Mouse (Mus musculus) heart, embryonic 13.5 days (tissue): ENCODE measurements around the gene Krt71. TPM values are rescaled to one million over a fixed set of nuclear protein-coding genes. Genes with fewer than 3 reads are reported as not detected.
"Not testable (repeated sequence)": the region's sequence is repeated elsewhere in the genome, so short reads cannot be mapped to it uniquely, and the experiment has no call there.

Experiments
- ATAC-seq: fragments of 200-750 bp; cut with Nextera tagmentation; 2 replicates; pipeline ENCODE4 v1.8.0; 2017; ENCODE audit warnings: moderate TSS enrichment; ENCODE audit not compliant: insufficient number of reproducible peaks, low FRiP score, low TSS enrichment; ENCODE audit errors: extremely low read depth
- H3K27ac ChIP-seq: fragments of 300-500 bp; sonication (generic); replicated peaks from 2 replicates; pipeline ENCODE4 v1.5.1; 2015; ENCODE audit warnings: moderate library complexity, mild to moderate bottlenecking, inconsistent platforms
- H3K27me3 ChIP-seq: fragments of 300-500 bp; sonication (generic); replicated peaks from 2 replicates; pipeline ENCODE4 v1.6.1; 2015; ENCODE audit warnings: mild to moderate bottlenecking, inconsistent platforms
- H3K36me3 ChIP-seq: fragments of 300-500 bp; sonication (generic); 2 replicates; pipeline ENCODE4 v1.6.1; 2015; ENCODE audit warnings: mild to moderate bottlenecking, inconsistent platforms
- H3K4me1 ChIP-seq: fragments of 300-500 bp; sonication (generic); 2 replicates; pipeline ENCODE4 v1.6.1; 2015; ENCODE audit warnings: inconsistent platforms
- H3K4me2 ChIP-seq: fragments of 300-500 bp; sonication (generic); 2 replicates; pipeline ENCODE4 v1.6.1; 2015; ENCODE audit warnings: inconsistent platforms, mild to moderate bottlenecking, moderate library complexity
- H3K4me3 ChIP-seq: fragments of 300-500 bp; sonication (generic); 2 replicates; pipeline ENCODE4 v1.5.1; 2015; ENCODE audit warnings: moderate library complexity, mild to moderate bottlenecking, inconsistent platforms
- H3K9ac ChIP-seq: fragments of 300-500 bp; sonication (generic); 2 replicates; pipeline ENCODE4 v1.6.1; 2015; ENCODE audit warnings: inconsistent platforms, mild to moderate bottlenecking, moderate library complexity
- H3K9me3 ChIP-seq: fragments of 300-500 bp; sonication (generic); 2 replicates; pipeline ENCODE4 v1.6.1; 2016; ENCODE audit warnings: inconsistent platforms
- WGBS: fragments of 180-500 bp; shearing (Covaris S2); methylation state at CpG from one replicate; pipeline ENCODE4 v1.1.7; 2015; ENCODE audit warnings: mixed read lengths; 5-methylcytosine and 5-hydroxymethylcytosine counted together
- polyA plus RNA-seq: library from polyadenylated mRNA; unstranded; fragments of >200 nt; fragmentation: Nextera tagmentation; extraction: Ambion mirVana; gene quantifications from 2 replicates; pipeline ENCODE4 v1.2.1, GENCODE M21; 2015

Gene Krt71
- polyA plus RNA-seq, 1 experiment from 2014 or later, result not detected

DNA sequence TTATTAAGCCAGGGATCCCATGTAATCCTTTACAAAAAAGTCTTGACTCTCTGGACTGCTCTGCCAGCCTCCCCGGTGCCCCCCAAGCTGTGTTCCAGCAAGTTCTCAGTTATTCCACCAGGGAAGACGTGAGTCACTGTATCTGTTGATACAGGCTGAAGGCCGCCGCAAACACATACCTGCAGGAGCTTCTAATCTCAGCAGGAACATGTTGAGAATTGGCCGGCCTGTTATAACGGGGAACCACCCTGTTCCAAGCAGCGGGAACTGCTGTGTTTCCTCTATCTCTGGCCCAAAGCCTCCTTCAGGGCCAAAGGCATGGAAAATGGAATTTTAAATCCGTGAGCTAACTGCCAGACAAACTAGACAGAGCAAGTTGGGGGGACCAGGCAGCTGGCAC, 29.2 kb downstream of the Krt71 start:
- Histone ChIP-seq H3K9me3 (no peaks in the 10 kb centered on the region), H3K27me3 (peaks cover 22% of the 10 kb centered on the region), H3K9ac (no peak overlapping the region), H3K27ac (no peak overlapping the region), H3K36me3 (no peaks in the 10 kb centered on the region), H3K4me2 (no peak overlapping the region), H3K4me1 (no peaks in the 10 kb centered on the region), H3K4me3 (no peak overlapping the region)
- ATAC-seq, result no peak
- 54% methylated on average over 8 of the region's 8 CpGs for WGBS

DNA sequence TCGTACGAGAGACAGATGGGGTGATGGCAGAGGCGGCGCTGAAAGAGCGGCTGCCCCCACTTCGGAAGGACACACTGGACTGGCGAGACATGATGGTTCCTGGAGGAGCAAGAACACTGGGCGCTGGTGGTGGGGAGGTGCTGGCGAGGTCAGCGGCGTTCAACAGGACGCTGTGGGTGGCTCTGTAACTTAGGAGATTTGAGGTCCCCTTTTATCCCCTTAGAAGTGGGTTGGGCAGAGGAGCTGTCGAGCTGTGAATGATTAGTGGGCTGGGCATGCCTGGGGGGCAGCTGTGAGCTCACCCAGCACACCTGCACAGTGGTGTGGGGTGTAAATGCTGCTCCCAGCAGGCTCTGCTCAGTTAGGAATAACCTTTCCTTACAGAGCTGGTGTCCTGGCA, 30.2 kb downstream of the Krt71 start, which contains the start of gene Krt5:
Krt5 (minus strand) TSS at position 179 of the 400 bp plus-strand sequence.
- Histone ChIP-seq H3K9me3 (no peaks in the 10 kb centered on the region), H3K4me3 (no peak within 1 kb of the TSS), H3K27me3 (peaks cover 28% of the 10 kb centered on the region), H3K36me3 (no peaks in the 10 kb centered on the region), H3K4me2 (no peak within 1 kb of the TSS), H3K9ac (no peak within 1 kb of the TSS), H3K27ac (no peak within 1 kb of the TSS), H3K4me1 (no peaks in the 10 kb centered on the region)
- ATAC-seq, result no peak
- 61% methylated on average over 13 of the region's 13 CpGs for WGBS

DNA sequence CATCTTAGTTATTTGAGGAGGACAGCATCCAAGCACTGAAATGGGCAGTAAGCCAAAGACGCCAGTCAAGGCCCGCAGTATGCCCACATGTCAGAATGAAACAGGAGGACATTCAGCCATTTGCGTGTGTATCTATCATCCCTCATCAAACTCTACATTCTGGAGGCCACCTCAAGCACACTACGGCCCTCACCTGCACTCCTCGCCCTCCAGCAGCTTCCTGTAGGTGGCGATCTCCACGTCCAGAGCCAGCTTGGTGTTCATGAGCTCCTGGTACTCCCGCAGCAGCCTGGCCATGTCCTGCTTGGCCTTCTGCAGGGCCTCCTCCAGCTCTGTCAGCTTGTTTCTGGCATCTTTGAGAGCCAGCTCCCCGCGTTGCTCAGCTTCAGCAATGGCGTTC, 34.2 kb downstream of the Krt71 start:
- no peak overlapping the region for H3K4me3 ChIP-seq
- no peaks in the 10 kb centered on the region for H3K9me3 ChIP-seq
- no peaks in the 10 kb centered on the region for H3K4me1 ChIP-seq
- H3K9ac ChIP-seq, result no peak overlapping the region
- H3K36me3 ChIP-seq, result no peaks in the 10 kb centered on the region
- no peak overlapping the region for H3K27ac ChIP-seq
- no peak for ATAC-seq
- 62% methylated on average over 11 of the region's 11 CpGs for WGBS
- H3K27me3 ChIP-seq, result peaks cover 25% of the 10 kb centered on the region
- H3K4me2 ChIP-seq, result no peak overlapping the region

DNA sequence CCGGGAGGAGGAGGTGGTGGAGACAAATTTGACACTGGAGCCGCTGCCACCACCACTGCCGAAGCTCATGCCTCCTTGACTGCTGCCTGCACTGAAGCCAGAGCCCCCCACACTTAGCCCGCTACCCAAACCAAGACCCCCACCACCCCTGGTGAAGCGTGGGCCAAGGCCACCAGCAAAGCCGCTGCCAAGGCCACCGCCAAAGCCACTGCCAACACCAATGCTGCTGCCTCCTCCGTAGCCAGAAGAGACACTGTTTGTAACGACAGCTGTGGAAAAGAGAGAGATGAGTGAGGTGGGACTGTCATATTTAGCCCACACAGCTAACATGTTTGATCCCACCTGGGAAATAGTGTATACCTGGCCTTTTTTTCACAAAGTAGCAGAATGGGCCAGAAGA, 35.5 kb downstream of the Krt71 start:
- no peak overlapping the region for H3K4me2 ChIP-seq
- no peak for ATAC-seq
- H3K9ac ChIP-seq, result no peak overlapping the region
- H3K4me3 ChIP-seq, result no peak overlapping the region
- WGBS, result 70% methylated on average over 9 of the region's 9 CpGs
- peaks cover 17% of the 10 kb centered on the region for H3K27me3 ChIP-seq
- no peak overlapping the region for H3K27ac ChIP-seq
- H3K36me3 ChIP-seq, result no peaks in the 10 kb centered on the region
- H3K4me1 ChIP-seq, result no peaks in the 10 kb centered on the region
- no peaks in the 10 kb centered on the region for H3K9me3 ChIP-seq

DNA sequence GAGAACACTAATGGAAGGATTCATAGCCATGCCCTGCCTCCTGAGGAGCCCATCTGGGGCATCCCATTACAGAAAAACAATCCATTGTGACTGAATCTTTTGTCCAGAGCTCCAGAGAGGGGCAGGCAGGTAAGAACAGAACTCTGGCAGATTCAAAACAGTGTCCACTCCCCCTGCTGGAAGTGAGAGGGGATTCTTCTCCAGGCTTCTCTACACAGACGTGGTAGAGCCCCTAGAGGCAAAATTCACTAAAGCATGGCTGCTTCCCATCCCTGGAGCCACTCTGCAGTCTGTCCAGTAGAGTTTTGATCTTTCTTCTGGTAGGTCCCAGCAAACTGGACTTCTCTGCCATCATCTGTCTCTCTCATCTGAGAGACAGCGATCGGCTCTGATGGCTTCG, 38.8 kb downstream of the Krt71 start:
- no peak overlapping the region for H3K4me3 ChIP-seq

DNA sequence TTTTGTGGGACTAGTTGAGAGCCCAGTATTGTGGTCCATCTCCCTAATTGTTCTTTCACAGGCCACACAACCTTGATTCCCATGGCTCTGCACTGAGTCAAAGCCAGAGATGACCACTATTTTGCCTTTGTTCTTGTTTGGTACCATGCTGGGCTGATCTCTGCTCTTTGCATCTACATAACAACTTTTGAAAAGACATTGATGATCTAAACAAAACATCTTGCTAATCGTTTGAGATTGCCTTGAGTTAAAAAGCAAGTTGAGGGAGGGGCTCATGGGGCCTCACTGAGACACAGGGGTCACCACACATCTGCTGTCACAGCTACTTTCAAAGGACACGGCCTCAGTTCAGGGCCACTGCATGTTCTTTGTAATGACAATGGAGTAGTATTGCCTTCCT, 40.5 kb downstream of the Krt71 start:
- Histone ChIP-seq H3K9me3 (no peaks in the 10 kb centered on the region), H3K27me3 (peaks cover 10% of the 10 kb centered on the region), H3K9ac (no peak overlapping the region), H3K4me2 (no peak overlapping the region), H3K4me3 (no peak overlapping the region), H3K4me1 (no peaks in the 10 kb centered on the region), H3K36me3 (no peaks in the 10 kb centered on the region), H3K27ac (no peak overlapping the region)
- WGBS, result 41% methylated on average over 2 of the region's 2 CpGs
- no peak for ATAC-seq

More for the DNA sequence above, 38.8 kb downstream of the Krt71 start:
- no peak overlapping the region for H3K9ac ChIP-seq
- no peaks in the 10 kb centered on the region for H3K36me3 ChIP-seq
- H3K27ac ChIP-seq, result no peak overlapping the region
- no peaks in the 10 kb centered on the region for H3K9me3 ChIP-seq
- peaks cover 17% of the 10 kb centered on the region for H3K27me3 ChIP-seq
- 66% methylated on average over 4 of the region's 4 CpGs for WGBS
- no peak for ATAC-seq
- H3K4me1 ChIP-seq, result no peaks in the 10 kb centered on the region
- H3K4me2 ChIP-seq, result no peak overlapping the region

DNA sequence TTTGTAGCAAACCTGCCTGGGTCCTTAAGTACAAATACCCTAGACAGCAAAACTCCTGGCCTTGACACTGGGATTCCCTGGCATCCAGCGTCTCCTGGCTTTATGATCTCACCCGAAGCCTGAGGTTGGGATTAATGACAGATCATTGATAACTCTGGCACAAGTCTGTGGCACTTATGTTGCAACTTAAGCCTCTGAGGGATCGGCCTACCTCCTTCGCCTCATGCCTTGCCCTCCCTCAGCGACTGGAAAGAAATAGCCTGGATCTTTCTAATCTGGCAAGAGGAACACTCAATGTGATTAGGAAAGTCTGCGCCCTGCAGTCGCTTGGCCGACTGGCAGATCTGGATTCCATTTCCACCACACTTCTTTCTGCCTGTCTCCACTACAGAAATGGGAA, 43.0 kb downstream of the Krt71 start:
- H3K4me1 ChIP-seq, result no peaks in the 10 kb centered on the region
- H3K9me3 ChIP-seq, result no peaks in the 10 kb centered on the region
- peaks cover 24% of the 10 kb centered on the region for H3K27me3 ChIP-seq
- H3K4me2 ChIP-seq, result no peak overlapping the region
- H3K27ac ChIP-seq, result no peak overlapping the region
- no peaks in the 10 kb centered on the region for H3K36me3 ChIP-seq
- ATAC-seq, result no peak
- 66% methylated on average over 8 of the region's 8 CpGs for WGBS
- no peak overlapping the region for H3K9ac ChIP-seq
- H3K4me3 ChIP-seq, result no peak overlapping the region

DNA sequence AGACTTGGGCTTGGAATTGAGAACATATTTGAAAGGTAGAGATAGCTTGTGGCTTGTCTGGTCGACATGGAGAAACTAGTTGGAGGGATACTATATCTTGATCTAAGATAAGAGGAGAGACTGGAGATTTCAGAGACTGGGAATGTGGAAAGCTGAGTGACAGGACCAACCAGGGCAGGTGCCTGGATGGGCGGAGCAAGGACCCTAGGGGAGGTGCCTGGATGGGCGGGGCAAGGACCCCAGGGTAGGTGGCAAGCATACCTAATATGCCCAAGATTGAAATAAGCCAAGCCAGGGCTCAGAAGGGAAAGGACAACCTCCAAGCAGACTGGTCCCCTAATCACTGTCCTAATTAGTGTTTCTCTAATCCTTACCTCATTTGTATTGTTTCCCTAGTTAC, 43.7 kb downstream of the Krt71 start:
- Histone ChIP-seq H3K27me3 (peaks cover 29% of the 10 kb centered on the region), H3K27ac (no peak overlapping the region), H3K9me3 (no peaks in the 10 kb centered on the region), H3K36me3 (no peaks in the 10 kb centered on the region), H3K4me3 (no peak overlapping the region), H3K4me2 (no peak overlapping the region), H3K4me1 (no peaks in the 10 kb centered on the region), H3K9ac (no peak overlapping the region)
- WGBS, result 43% methylated on average over 3 of the region's 3 CpGs
- no peak for ATAC-seq

DNA sequence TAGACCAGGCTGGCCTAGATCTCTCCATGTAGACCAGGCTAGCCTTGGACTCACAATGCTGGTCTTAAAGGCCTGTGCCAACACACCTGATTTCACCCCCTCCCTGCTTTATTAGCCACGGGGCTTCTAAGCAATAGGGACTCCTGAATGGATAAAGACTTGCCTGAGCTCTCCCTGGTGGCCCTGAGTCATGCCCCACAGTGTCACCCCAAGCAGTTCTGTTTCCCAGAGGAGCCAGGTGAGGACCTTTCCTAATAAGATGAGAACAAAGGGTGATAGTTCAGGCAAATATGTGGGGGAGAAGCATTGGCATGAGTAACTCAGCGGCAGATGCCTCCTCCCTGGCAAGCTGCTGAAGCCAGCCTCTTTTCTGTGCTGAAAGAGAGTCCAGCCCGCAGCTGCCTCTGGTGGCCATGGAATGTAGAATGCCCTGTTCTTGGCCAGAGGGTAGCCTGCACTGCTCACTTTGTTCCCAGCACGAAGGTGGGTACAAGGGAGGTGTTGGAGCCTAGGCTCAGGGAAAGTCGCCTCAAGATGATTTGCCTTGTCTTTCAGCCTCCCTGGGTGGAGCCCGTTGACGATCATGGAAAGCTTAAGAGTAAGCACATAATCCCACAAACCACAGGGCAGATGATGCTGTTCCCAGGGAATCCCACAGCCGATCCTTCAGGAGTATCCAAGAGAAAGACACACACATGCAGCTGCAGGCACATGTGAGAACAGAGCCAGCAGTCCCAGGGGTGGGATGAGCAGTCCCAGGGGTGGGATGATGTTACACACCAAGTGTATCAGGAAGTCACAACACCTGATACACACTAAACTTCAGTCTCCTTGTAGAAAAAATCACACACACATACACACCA, 45.4 kb downstream of the Krt71 start:
- H3K9me3 ChIP-seq, result no peaks in the 10 kb centered on the region
- no peak for ATAC-seq

DNA sequence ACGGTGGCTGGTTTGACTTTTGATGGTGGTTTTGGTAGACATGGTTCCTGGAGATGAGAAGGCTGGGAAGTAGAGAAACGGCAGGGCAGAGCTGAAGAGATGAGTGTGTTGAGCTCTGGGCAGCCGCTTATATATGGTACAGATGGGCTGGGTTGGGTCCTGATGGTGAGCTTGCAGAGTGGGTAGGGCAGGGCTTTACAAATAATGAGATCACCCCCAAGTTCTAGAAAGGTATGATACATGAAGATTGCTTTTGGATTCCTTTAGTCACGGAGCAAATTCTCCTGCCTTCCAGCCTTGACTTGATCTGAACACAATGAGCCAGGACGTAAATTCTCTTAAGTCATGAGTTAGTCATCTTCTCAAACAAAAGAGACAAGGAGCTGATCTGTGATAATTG, 48.7 kb downstream of the Krt71 start, which contains the start of gene Krt6a:
Krt6a (minus strand) TSS at position 101 of the 400 bp plus-strand sequence.
- H3K9ac ChIP-seq, result no peak within 1 kb of the TSS
- WGBS, result 73% methylated on average over 5 of the region's 5 CpGs
- no peaks in the 10 kb centered on the region for H3K36me3 ChIP-seq
- no peak within 1 kb of the TSS for H3K4me2 ChIP-seq
- ATAC-seq, result no peak
- no peak within 1 kb of the TSS for H3K4me3 ChIP-seq
- H3K27ac ChIP-seq, result no peak within 1 kb of the TSS
- peaks cover 32% of the 10 kb centered on the region for H3K27me3 ChIP-seq
- no peaks in the 10 kb centered on the region for H3K9me3 ChIP-seq
- H3K4me1 ChIP-seq, result no peaks in the 10 kb centered on the region

More for the DNA sequence above, 45.4 kb downstream of the Krt71 start:
- no peak overlapping the region for H3K4me3 ChIP-seq
- H3K36me3 ChIP-seq, result no peaks in the 10 kb centered on the region
- H3K9ac ChIP-seq, result no peak overlapping the region
- H3K27ac ChIP-seq, result no peak overlapping the region
- no peak overlapping the region for H3K4me2 ChIP-seq
- 59% methylated on average over 8 of the region's 8 CpGs for WGBS
- H3K27me3 ChIP-seq, result peaks cover 30% of the 10 kb centered on the region
- no peaks in the 10 kb centered on the region for H3K4me1 ChIP-seq

DNA sequence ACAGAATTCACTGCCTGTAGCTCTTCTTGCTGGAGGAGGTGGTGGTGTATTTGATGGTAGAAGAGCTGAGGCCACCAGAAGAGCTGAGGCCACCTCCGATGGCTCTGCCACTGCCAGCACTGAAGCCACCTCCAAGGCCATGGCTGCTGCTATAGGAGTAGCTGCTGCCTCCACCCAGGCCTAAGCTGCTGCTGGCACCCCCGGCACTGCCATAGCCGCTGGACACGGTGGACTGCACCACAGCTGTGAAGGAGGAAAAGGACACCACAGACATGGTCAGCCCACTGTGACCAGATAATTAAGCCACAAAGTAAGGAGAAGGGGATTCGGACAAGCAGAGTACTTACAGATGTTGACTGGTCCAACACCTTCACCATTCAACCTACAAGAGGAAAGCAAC, 52.4 kb downstream of the Krt71 start:
- not testable (repeated sequence) for H3K9me3 ChIP-seq, H3K36me3 ChIP-seq, H3K4me3 ChIP-seq, H3K4me1 ChIP-seq, ATAC-seq, H3K27ac ChIP-seq, H3K4me2 ChIP-seq, H3K9ac ChIP-seq
- WGBS, result 80% methylated on average over 5 of the region's 5 CpGs
- H3K27me3 ChIP-seq, result peaks cover 12% of the 10 kb centered on the region

DNA sequence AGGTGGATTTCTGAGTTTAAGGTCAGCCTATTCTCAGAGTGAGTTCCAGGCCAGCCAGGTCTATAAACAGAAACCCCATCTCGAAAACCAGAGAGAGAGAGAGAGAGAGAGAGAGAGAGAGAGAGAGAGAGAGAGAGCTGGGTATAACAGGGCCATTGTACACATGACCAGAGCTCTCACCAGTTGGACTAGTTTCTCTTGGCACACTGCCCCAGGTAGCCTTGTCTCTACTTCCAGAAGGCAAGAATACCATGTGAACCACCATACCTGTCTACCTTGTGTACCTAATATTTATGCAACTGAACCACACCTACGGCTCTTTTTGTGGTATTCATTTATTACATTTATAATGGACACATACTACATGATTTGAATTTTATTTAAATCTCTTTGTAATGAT, 54.7 kb downstream of the Krt71 start:
- Histone ChIP-seq H3K9ac (no peak overlapping the region), H3K27ac (no peak overlapping the region), H3K4me3 (no peak overlapping the region), H3K27me3 (0 out of 2 replicates have a peak, but pooled peaks cover 4% of the 10 kb centered on the region), H3K36me3 (no peaks in the 10 kb centered on the region), H3K9me3 (no peaks in the 10 kb centered on the region), H3K4me2 (no peak overlapping the region), H3K4me1 (no peaks in the 10 kb centered on the region)
- WGBS, result 71% methylated on average over 2 of the region's 2 CpGs
- ATAC-seq, result no peak
